Mouse (Mus musculus) neural tube, embryonic 10.5 days (tissue): Measurements from ENCODE around the gene Hectd2.

Experiments
- DNase-seq: peaks from one replicate; pipeline ENCODE4 v3.0.0-alpha.2; 2017; ENCODE audit warnings: low spot score; ENCODE audit errors: extremely low spot score

The Hectd2 gene

DNA sequence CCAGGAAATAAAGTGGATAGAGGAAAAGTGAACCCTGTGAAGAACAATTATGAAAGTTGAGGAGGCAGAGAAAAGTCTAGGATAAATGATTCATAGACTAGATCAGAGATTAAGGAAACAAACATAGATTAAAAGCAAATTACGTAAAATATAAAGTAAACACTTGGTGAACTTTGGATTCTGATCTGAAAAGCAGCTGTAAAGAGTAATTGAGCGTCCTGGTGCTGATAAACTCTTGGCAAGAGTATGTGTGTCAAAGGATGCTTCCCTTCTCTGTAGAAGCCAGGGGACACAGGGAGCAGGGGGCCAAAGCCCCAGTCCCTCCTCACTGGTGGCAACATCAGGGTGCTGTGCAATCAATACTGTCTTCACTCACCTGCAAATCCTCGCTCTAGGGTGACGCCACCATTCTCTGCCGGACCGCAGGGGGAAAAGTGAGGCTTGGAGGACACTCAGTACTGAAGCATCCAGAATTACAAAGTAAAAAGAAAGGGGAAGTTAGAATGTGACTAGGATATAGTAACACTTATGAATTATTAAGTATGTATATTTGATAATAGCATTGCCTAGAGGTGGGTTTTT, 91.0 kb downstream of the Hectd2 start:
- DNase-seq: no peak

- DNase-seq: no peak
Measured at GRCm38 (mm10) chr19:36646132-36646828, 91.8 kb downstream of the Hectd2 start.

DNA sequence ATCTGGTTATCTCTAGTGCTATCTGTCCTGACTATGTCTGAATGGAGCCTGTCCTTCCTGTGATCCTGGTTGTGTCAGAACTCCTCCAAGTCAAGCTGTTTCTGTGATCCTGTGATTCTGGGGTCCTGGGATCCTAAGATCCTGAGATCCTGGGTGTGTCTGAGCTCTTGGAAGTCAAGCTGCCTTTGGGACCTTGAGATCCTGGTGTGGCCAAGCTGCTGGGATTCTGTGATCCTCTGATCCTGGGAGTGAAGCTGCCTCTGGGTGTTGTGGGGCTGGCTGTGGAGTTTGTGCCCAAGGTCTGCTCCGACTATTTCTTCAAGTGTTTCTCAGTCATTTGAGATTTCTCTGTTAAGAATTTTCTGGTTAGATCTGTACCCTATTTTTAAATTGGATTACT, 98.2 kb downstream of the Hectd2 start:
- DNase-seq: no peak

- no peak for DNase-seq
Measured at GRCm38 (mm10) chr19:36662734-36663133, 108.3 kb downstream of the Hectd2 start.

DNA sequence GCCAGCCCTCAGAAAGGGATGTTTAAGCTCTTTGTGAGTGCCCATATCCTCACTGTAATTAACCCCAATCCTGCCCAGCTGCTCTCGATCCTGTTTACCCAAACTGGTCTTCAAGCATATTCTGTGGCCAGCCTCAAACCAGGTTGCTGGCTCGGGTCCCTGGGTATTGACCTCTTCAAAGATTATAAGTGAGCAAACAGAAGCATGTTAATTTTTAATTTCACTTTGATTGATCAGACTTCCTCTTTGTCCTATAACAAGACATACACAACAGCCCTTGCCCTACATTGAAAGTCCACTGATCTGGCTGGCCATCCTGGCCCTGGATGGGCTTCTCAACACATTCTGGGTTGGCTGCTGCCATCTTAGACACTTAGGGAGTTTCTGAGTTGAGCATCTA, 109.5 kb downstream of the Hectd2 start:
- no peak for DNase-seq

DNA sequence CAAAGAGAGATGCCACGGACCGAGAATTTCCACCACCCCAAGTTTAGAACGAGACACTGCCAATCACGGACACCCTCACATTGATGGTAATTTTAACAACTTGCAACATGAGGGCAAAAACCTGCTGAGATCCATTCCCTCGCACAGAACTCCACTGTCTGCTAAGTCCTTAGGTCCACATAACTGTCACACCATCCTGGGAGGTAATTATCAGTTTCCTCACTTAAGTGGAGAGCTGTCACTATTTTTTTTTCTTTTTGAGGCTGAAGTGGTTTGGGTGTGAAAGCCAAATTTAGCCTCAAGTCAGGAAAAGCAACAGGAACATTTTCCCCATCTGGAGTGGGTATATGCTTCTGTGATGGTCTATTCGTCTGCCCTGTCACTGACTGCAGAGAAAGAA, 110.0 kb downstream of the Hectd2 start:
- DNase-seq: no peak

GRCm38 (mm10) chr19:36665206-36665605, 110.8 kb downstream of the Hectd2 start:
- DNase-seq: no peak

GRCm38 (mm10) chr19:36665641-36666040, 111.2 kb downstream of the Hectd2 start:
- no peak for DNase-seq

GRCm38 (mm10) chr19:36666471-36666870, 112.0 kb downstream of the Hectd2 start:
- no peak for DNase-seq

- no peak for DNase-seq
Measured at GRCm38 (mm10) chr19:36667368-36667767, 112.9 kb downstream of the Hectd2 start.

GRCm38 (mm10) chr19:36668098-36668497, 113.7 kb downstream of the Hectd2 start:
- DNase-seq: no peak

- DNase-seq: no peak
Measured at GRCm38 (mm10) chr19:36668881-36669639, 114.6 kb downstream of the Hectd2 start.

DNA sequence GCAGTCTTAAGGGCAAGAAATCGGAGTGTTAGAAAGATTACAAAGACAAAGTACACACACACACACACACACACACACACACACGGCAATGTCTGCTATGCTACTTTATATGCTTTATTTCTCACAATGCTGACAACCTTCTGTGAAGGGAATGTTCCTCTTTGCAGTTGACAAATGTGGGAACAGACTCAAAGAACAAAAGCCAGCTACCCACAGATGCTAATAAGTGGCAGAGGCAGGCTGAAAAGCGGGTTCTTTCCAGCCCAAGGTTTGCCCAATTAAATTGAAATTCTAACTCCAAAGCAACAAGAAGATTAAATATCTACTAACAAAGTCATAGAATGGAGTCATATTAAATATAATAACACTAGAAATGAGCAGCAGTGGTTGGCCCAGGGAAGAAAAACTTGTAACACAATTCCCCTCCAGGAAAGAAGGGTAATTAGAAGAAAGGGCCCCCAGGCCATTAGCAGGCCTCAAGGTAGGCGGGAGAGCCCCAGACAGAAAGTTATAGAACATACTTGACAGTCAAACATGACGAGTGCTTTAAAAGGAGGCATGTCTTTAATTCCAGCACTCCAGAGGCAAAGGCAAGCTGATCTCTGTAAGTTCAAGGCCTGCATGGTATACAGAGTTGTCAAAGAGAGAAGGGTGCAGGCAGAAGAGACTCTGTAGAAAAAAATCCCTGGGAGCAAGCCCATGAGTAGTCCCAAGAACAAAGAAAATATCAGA, 115.4 kb downstream of the Hectd2 start:
- DNase-seq: no peak
